Mouse (Mus musculus): ENCODE measurements around the gene Hal. TPM values are rescaled to one million over a fixed set of nuclear protein-coding genes. Genes with fewer than 3 reads are reported as not detected.
A peak's percentile ranks its signal among the peaks of the same experiment; 100 is the strongest.
"Not testable (repeated sequence)": the region's sequence is repeated elsewhere in the genome, so short reads cannot be mapped to it uniquely, and the experiment has no call there.

The Hal gene
- polyA plus RNA-seq, 1 experiment from 2014 or later, result 2.8 TPM

DNA sequence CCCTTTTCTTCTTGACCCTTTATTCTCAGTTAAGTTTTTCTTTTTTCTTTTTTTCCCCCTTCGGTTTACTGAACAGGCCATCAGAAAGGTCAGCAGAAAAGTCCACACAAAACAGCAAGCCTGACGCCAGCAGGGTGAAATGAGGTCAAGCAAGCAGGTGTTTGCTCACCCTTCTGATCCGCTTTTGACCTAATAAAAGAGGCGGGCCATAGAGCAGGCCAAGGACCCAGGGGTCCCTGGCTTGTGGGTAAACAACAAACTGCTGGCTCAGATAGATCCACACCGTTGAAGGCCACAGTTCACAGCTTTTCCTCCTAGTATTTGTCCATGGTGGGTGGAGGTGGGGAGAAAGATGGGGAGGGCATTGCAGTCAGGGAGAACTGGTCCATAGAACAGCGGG, 54.6 kb downstream of the Hal start:
- 53% methylated on average over 6 of the region's 6 CpGs for WGBS
- Histone ChIP-seq H3K4me2 (no peak overlapping the region), H3K4me1 (peaks cover 11% of the 10 kb centered on the region), H3K4me3 (replicated peaks) (no peak overlapping the region), H3K9me3 (no peaks in the 10 kb centered on the region), H3K36me3 (no peaks in the 10 kb centered on the region), H3K27me3 (replicated peaks) (no peaks in the 10 kb centered on the region), H3K9ac (no peak overlapping the region), H3K27ac (no peak overlapping the region)
- ATAC-seq (ENCODE audit: insufficient read depth, low FRiP score, low read depth), result no peak

DNA sequence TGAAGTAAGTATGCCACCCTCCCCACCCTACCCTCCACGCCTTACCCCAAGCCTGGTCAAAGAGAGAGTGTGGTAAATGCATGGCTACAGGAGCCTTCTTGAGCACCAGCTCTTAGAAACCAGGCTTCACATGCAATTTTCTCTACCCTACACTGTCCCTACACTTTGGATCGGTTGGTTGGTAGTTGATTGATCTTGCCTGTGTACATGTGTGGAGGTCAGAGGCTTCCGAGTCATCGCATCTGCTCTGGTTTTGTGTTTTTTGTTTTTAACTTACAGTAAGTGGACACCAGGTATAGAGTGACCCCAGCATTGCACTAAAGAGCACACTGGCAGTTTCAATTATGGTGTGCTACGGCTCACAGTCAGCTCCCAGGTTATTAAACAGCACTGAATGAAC, 55.6 kb downstream of the Hal start:
- H3K4me1 ChIP-seq, result peaks cover 11% of the 10 kb centered on the region
- H3K27me3 ChIP-seq (replicated peaks), result no peaks in the 10 kb centered on the region
- no peaks in the 10 kb centered on the region for H3K9me3 ChIP-seq
- no peak overlapping the region for H3K9ac ChIP-seq
- H3K36me3 ChIP-seq, result no peaks in the 10 kb centered on the region
- no peak overlapping the region for H3K4me3 ChIP-seq (replicated peaks)
- H3K4me2 ChIP-seq, result no peak overlapping the region
- 64% methylated on average over 5 of the region's 5 CpGs for WGBS
- no peak overlapping the region for H3K27ac ChIP-seq
- no peak for ATAC-seq (ENCODE audit: insufficient read depth, low FRiP score, low read depth)

GRCm38 (mm10) chr10:93547741-93548270, 59.2 kb downstream of the Hal start:
- Histone ChIP-seq H3K4me2 (no peak overlapping the region), H3K27ac (no peak overlapping the region), H3K36me3 (no peaks in the 10 kb centered on the region), H3K9ac (no peak overlapping the region), H3K27me3 (replicated peaks) (no peaks in the 10 kb centered on the region), H3K4me1 (no peaks in the 10 kb centered on the region), H3K9me3 (no peaks in the 10 kb centered on the region), H3K4me3 (replicated peaks) (no peak overlapping the region)
- no peak for ATAC-seq (ENCODE audit: insufficient read depth, low FRiP score, low read depth)
- WGBS, result 91% methylated on average over 4 of the region's 4 CpGs

DNA sequence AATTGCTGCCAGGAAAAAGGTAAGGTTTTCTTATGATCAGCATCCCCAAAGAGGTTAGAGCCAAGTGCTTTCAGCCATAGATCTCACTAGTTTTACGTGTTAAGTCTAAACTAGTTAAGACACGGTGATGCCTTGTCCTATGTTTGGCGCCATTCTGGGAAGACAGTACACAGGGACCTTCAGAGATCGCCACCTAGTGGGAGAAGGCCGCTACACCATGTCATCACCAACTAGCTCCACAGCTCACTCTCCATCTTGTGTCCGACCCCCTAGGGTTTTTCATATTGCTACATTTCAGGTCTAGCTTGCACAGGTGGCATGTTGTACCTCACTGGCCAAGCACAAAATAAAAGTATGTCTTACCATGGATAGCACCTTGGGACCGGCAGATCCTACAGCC, 60.4 kb downstream of the Hal start:
- no peak; the same call in 1 of the 2 replicates for ATAC-seq (ENCODE audit: insufficient read depth, low FRiP score, low read depth)
- WGBS, result 13% methylated on average over 7 of the region's 7 CpGs

GRCm38 (mm10) chr10:93549821-93550220, 61.3 kb downstream of the Hal start:
- no peaks in the 10 kb centered on the region for H3K9me3 ChIP-seq
- WGBS, result 43% methylated on average over 10 of the region's 10 CpGs
- no peak overlapping the region for H3K4me2 ChIP-seq
- no peak overlapping the region for H3K9ac ChIP-seq
- no peaks in the 10 kb centered on the region for H3K27me3 ChIP-seq (replicated peaks)
- no peak overlapping the region for H3K27ac ChIP-seq
- no peak overlapping the region for H3K4me3 ChIP-seq (replicated peaks)
- no peaks in the 10 kb centered on the region for H3K4me1 ChIP-seq
- no peak for ATAC-seq (ENCODE audit: insufficient read depth, low FRiP score, low read depth)
- H3K36me3 ChIP-seq, result no peaks in the 10 kb centered on the region

More for the DNA sequence above, 60.4 kb downstream of the Hal start:
- Histone ChIP-seq H3K9me3 (no peaks in the 10 kb centered on the region), H3K4me1 (no peaks in the 10 kb centered on the region), H3K9ac (no peak overlapping the region), H3K4me3 (replicated peaks) (no peak overlapping the region), H3K27ac (no peak overlapping the region), H3K36me3 (no peaks in the 10 kb centered on the region), H3K4me2 (no peak overlapping the region), H3K27me3 (replicated peaks) (no peaks in the 10 kb centered on the region)

GRCm38 (mm10) chr10:93552596-93552995, 64.0 kb downstream of the Hal start:
- no peak for ATAC-seq (ENCODE audit: insufficient read depth, low FRiP score, low read depth)
- no peak overlapping the region for H3K4me2 ChIP-seq

DNA sequence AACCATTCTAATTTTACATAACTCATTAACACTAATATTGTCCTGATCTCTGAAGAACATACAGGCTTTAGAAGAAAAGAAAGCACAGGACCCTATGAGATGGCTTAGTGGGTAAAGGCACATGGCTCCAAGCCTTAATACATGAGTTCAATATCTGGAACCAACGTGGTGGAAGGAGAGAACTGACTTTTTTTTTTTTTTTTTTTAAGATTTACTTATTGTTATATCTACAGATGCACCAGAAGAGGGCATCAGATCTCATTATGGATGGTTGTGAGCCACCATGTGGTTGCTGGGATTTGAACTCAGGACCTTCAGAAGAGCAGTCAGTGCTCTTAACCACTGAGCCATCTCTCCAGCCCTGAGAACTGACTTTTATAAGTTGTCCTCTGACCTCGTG, 69.4 kb downstream of the Hal start:
- 75% methylated on average over 2 of the region's 2 CpGs for WGBS

More at GRCm38 (mm10) chr10:93552596-93552995, 64.0 kb downstream of the Hal start:
- no peak overlapping the region for H3K4me3 ChIP-seq (replicated peaks)
- H3K9me3 ChIP-seq, result no peaks in the 10 kb centered on the region
- no peaks in the 10 kb centered on the region for H3K4me1 ChIP-seq
- H3K27me3 ChIP-seq (replicated peaks), result no peaks in the 10 kb centered on the region
- no peak overlapping the region for H3K9ac ChIP-seq
- no peaks in the 10 kb centered on the region for H3K36me3 ChIP-seq
- no peak overlapping the region for H3K27ac ChIP-seq
- WGBS, result 80% methylated on average over 8 of the region's 8 CpGs

GRCm38 (mm10) chr10:93559786-93560185, 71.2 kb downstream of the Hal start:
- no peak overlapping the region for H3K27ac ChIP-seq
- ATAC-seq (ENCODE audit: insufficient read depth, low FRiP score, low read depth), result peak; percentile 31; the same call in 1 of the 2 replicates
- no peak overlapping the region for H3K4me2 ChIP-seq
- no peaks in the 10 kb centered on the region for H3K27me3 ChIP-seq (replicated peaks)
- H3K4me3 ChIP-seq (replicated peaks), result no peak overlapping the region
- 54% methylated on average over 9 of the region's 9 CpGs for WGBS
- H3K9ac ChIP-seq, result no peak overlapping the region
- H3K4me1 ChIP-seq, result no peaks in the 10 kb centered on the region
- H3K9me3 ChIP-seq, result no peaks in the 10 kb centered on the region
- H3K36me3 ChIP-seq, result no peaks in the 10 kb centered on the region

More for the DNA sequence above, 69.4 kb downstream of the Hal start:
- H3K36me3 ChIP-seq; H3K4me1 ChIP-seq; H3K4me3 ChIP-seq (replicated peaks); ATAC-seq (ENCODE audit: insufficient read depth, low FRiP score, low read depth); H3K9ac ChIP-seq; H3K4me2 ChIP-seq; H3K27me3 ChIP-seq (replicated peaks); H3K9me3 ChIP-seq; H3K27ac ChIP-seq: not testable (repeated sequence)

DNA sequence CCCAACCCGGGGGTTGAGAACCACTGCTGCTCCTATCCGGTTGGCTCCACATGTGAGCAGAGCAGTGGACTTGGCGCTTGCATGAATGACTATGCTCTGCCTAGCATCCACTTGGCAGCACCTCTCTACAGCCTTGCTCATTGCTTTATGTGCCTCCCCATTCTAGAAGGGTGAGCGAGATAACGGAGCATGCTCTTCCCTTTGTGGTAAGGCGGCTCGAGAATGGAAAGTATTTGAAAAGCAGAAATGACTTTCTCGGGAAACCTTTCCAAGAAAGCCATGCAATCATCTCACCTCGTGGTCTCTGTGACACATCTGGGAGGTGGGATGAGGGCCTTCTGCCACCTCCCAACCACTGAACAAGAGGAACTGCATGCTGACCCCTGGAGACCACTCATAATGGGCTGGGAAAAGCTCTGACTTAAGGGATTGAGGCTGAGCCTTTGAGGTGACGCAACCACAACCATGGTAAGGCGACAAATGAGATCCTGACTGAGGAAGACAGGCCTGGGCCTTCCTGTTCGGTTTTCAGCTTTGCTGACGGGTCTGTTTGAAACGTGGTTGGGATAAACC, 76.0 kb downstream of the Hal start:
- H3K4me2 ChIP-seq, result no peak overlapping the region
- WGBS, result 80% methylated on average over 14 of the region's 14 CpGs
- no peak for ATAC-seq (ENCODE audit: insufficient read depth, low FRiP score, low read depth)
- H3K9me3 ChIP-seq, result no peaks in the 10 kb centered on the region
- no peaks in the 10 kb centered on the region for H3K36me3 ChIP-seq
- H3K9ac ChIP-seq, result no peak overlapping the region
- no peak overlapping the region for H3K4me3 ChIP-seq (replicated peaks)
- no peaks in the 10 kb centered on the region for H3K4me1 ChIP-seq
- no peaks in the 10 kb centered on the region for H3K27me3 ChIP-seq (replicated peaks)
- H3K27ac ChIP-seq, result no peak overlapping the region

GRCm38 (mm10) chr10:93567066-93567465, 78.5 kb downstream of the Hal start:
- Histone ChIP-seq H3K9me3 (no peaks in the 10 kb centered on the region), H3K27me3 (replicated peaks) (no peaks in the 10 kb centered on the region), H3K4me2 (no peak overlapping the region), H3K36me3 (no peaks in the 10 kb centered on the region), H3K9ac (no peak overlapping the region), H3K27ac (no peak overlapping the region), H3K4me1 (no peaks in the 10 kb centered on the region), H3K4me3 (replicated peaks) (no peak overlapping the region)
- WGBS, result 79% methylated on average over 10 of the region's 10 CpGs
- no peak for ATAC-seq (ENCODE audit: insufficient read depth, low FRiP score, low read depth)

DNA sequence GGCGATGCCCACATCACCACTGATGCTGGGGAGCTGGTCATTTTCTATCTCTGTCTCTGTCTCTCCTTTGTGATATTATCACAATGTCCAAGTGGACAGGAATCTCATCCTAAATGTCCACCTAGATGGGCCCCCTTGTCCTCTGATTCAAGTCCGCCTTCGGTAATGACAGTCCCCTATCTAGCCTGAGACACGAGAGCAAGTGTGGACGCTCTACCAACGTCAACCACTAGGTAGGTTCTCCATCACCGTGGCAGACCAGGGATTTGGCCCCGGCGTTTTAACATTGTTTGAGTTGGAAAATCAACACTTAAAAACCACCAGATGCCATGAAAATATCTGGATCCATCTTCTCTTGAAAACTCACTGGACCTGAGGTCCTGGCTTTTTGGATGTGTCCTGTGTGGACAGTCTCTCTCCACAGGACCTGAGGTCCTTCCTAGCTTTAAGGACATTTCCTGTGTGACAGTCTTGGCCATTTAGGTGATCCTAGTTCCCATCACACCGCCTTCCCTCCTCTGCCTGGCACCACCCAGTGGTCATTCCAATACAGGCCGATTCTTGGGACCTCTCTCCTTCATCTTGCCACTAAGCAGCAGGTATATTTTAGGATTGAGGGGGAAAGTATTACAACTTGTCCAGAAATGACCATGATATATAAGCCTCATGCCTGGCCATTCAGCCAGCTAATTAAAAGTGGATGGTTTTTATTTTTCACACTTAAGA, 79.4 kb downstream of the Hal start:
- no peak for ATAC-seq (ENCODE audit: insufficient read depth, low FRiP score, low read depth)
- no peak overlapping the region for H3K27ac ChIP-seq
- H3K27me3 ChIP-seq (replicated peaks), result no peaks in the 10 kb centered on the region
- no peak overlapping the region for H3K4me2 ChIP-seq
- no peaks in the 10 kb centered on the region for H3K4me1 ChIP-seq
- H3K9ac ChIP-seq, result no peak overlapping the region
- H3K36me3 ChIP-seq, result no peaks in the 10 kb centered on the region
- H3K9me3 ChIP-seq, result no peaks in the 10 kb centered on the region
- H3K4me3 ChIP-seq (replicated peaks), result no peak overlapping the region
- WGBS, result 86% methylated on average over 11 of the region's 11 CpGs

GRCm38 (mm10) chr10:93568671-93569070, 80.1 kb downstream of the Hal start:
- H3K4me3 ChIP-seq (replicated peaks), result no peak overlapping the region
- H3K36me3 ChIP-seq, result no peaks in the 10 kb centered on the region
- H3K9ac ChIP-seq, result no peak overlapping the region
- 77% methylated on average over 6 of the region's 6 CpGs for WGBS
- no peak overlapping the region for H3K4me2 ChIP-seq
- no peaks in the 10 kb centered on the region for H3K4me1 ChIP-seq
- no peak for ATAC-seq (ENCODE audit: insufficient read depth, low FRiP score, low read depth)
- no peaks in the 10 kb centered on the region for H3K27me3 ChIP-seq (replicated peaks)
- no peaks in the 10 kb centered on the region for H3K9me3 ChIP-seq
- H3K27ac ChIP-seq, result no peak overlapping the region

All from stomach, embryonic 15.5 days (tissue).